Mouse (Mus musculus) liver, embryonic 14.5 days (tissue): Measurements from ENCODE around the gene Birc5.

Experiments
- CTCF ChIP-seq: IDR thresholded peaks from 2 replicates; pipeline ENCODE4 v1.5.1; 2016; ENCODE audit warnings: antibody characterized with exemption, low read depth, control low read depth
- EP300 ChIP-seq: IDR thresholded peaks from 2 replicates; pipeline ENCODE4 v1.6.1; 2016; ENCODE audit warnings: antibody characterized with exemption, low read depth

DNA sequence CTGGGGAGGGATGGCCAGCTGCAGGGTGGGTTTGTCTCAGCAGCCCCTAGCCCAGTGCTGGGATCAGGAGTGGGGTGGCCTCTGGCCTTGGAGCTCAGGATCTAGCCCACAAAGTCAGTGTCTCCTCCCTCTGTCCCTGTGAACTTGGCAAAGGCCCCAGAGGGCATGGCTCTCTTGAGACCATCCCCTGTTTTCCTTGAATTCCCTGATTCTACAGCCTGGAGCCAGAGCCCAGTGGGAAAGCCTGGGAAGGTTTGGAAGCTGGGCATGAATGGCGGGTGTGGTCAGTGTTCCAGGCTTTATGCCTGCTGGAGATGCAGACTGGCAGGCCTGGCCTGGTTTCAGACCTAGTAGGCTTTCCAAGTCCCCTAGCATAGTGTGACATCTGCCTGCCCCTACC is 33.2 kb downstream of the Birc5 start:
- TF ChIP-seq CTCF: no peak
- TF ChIP-seq EP300: no peak
